Mouse (Mus musculus): ENCODE measurements around the gene B230104I21Rik. TPM values are rescaled to one million over a fixed set of nuclear protein-coding genes. Genes with fewer than 3 reads are reported as not detected.

Gene B230104I21Rik
- polyA plus RNA-seq, 1 experiment: not detected

GRCm38 (mm10) chr4:154358816-154359215 lies 22.9 kb downstream of the B230104I21Rik start:
- Histone ChIP-seq H3K9ac (ENCODE audit: low read depth, poor library complexity, severe bottlenecking) (no peak overlapping the region), H3K27ac (ENCODE audit: insufficient read depth, low read length) (no peak overlapping the region), H3K4me3 (ENCODE audit: low read depth, low read length) (no peak overlapping the region), H3K4me1 (ENCODE audit: control insufficient read depth, insufficient read depth, low read length) (peaks cover 10% of the 10 kb centered on the region), H3K9me3 (replicated peaks; ENCODE audit: control insufficient read depth, insufficient read depth, low read length, poor library complexity, severe bottlenecking) (no peaks in the 10 kb centered on the region), H3K27me3 (ENCODE audit: control insufficient read depth, insufficient read depth, low read length, poor library complexity, severe bottlenecking) (no peaks in the 10 kb centered on the region), H3K36me3 (ENCODE audit: control insufficient read depth, insufficient read depth, low read length, poor library complexity, severe bottlenecking) (no peaks in the 10 kb centered on the region)
- TF ChIP-seq POLR2A (IDR thresholded peaks at IDR 0.05; ENCODE audit: insufficient read depth, low read length): no peak
- TF ChIP-seq CTCF (IDR thresholded peaks at IDR 0.05; ENCODE audit: low read depth, low read length): no peak
- TF ChIP-seq EP300 (IDR thresholded peaks at IDR 0.05; ENCODE audit: insufficient read depth, low read depth, low read length): no peak

- peaks cover 10% of the 10 kb centered on the region for H3K4me1 ChIP-seq (ENCODE audit: control insufficient read depth, insufficient read depth, low read length)
- H3K27ac ChIP-seq (ENCODE audit: insufficient read depth, low read length): peak overlapping the region; percentile 16; the same call in 1 of the 2 replicates
- no peaks in the 10 kb centered on the region for H3K36me3 ChIP-seq (ENCODE audit: control insufficient read depth, insufficient read depth, low read length, poor library complexity, severe bottlenecking)
- no peaks in the 10 kb centered on the region for H3K9me3 ChIP-seq (replicated peaks; ENCODE audit: control insufficient read depth, insufficient read depth, low read length, poor library complexity, severe bottlenecking)
- H3K9ac ChIP-seq (ENCODE audit: low read depth, poor library complexity, severe bottlenecking): no peak overlapping the region
- TF ChIP-seq CTCF (IDR thresholded peaks at IDR 0.05; ENCODE audit: low read depth, low read length) (no peak), POLR2A (IDR thresholded peaks at IDR 0.05; ENCODE audit: insufficient read depth, low read length) (no peak), EP300 (IDR thresholded peaks at IDR 0.05; ENCODE audit: insufficient read depth, low read depth, low read length) (no peak)
- no peak overlapping the region for H3K4me3 ChIP-seq (ENCODE audit: low read depth, low read length)
- no peaks in the 10 kb centered on the region for H3K27me3 ChIP-seq (ENCODE audit: control insufficient read depth, insufficient read depth, low read length, poor library complexity, severe bottlenecking)
These were observed 23.9 kb downstream of the B230104I21Rik start for GRCm38 (mm10) chr4:154359762-154360300.

GRCm38 (mm10) chr4:154360441-154360840 lies 24.5 kb downstream of the B230104I21Rik start:
- no peak for TF ChIP-seq EP300 (IDR thresholded peaks at IDR 0.05; ENCODE audit: insufficient read depth, low read depth, low read length)
- no peak for TF ChIP-seq CTCF (IDR thresholded peaks at IDR 0.05; ENCODE audit: low read depth, low read length)
- no peak for TF ChIP-seq POLR2A (IDR thresholded peaks at IDR 0.05; ENCODE audit: insufficient read depth, low read length)
- Histone ChIP-seq H3K27ac (ENCODE audit: insufficient read depth, low read length) (peak overlapping the region; percentile 38; the same call in 1 of the 2 replicates), H3K36me3 (ENCODE audit: control insufficient read depth, insufficient read depth, low read length, poor library complexity, severe bottlenecking) (no peaks in the 10 kb centered on the region), H3K4me3 (ENCODE audit: low read depth, low read length) (no peak overlapping the region), H3K9me3 (replicated peaks; ENCODE audit: control insufficient read depth, insufficient read depth, low read length, poor library complexity, severe bottlenecking) (no peaks in the 10 kb centered on the region), H3K27me3 (ENCODE audit: control insufficient read depth, insufficient read depth, low read length, poor library complexity, severe bottlenecking) (no peaks in the 10 kb centered on the region), H3K9ac (ENCODE audit: low read depth, poor library complexity, severe bottlenecking) (no peak overlapping the region), H3K4me1 (ENCODE audit: control insufficient read depth, insufficient read depth, low read length) (peaks cover 10% of the 10 kb centered on the region)

- Histone ChIP-seq H3K36me3 (ENCODE audit: control insufficient read depth, insufficient read depth, low read length, poor library complexity, severe bottlenecking) (no peaks in the 10 kb centered on the region), H3K4me3 (ENCODE audit: low read depth, low read length) (no peak overlapping the region), H3K27me3 (ENCODE audit: control insufficient read depth, insufficient read depth, low read length, poor library complexity, severe bottlenecking) (no peaks in the 10 kb centered on the region), H3K9me3 (replicated peaks; ENCODE audit: control insufficient read depth, insufficient read depth, low read length, poor library complexity, severe bottlenecking) (no peaks in the 10 kb centered on the region), H3K4me1 (ENCODE audit: control insufficient read depth, insufficient read depth, low read length) (peaks cover 10% of the 10 kb centered on the region), H3K9ac (ENCODE audit: low read depth, poor library complexity, severe bottlenecking) (no peak overlapping the region), H3K27ac (ENCODE audit: insufficient read depth, low read length) (0 out of 2 replicates have a peak overlapping the region, but pooled peaks have one; percentile 45)
- TF ChIP-seq POLR2A (IDR thresholded peaks at IDR 0.05; ENCODE audit: insufficient read depth, low read length): no peak
- no peak for TF ChIP-seq CTCF (IDR thresholded peaks at IDR 0.05; ENCODE audit: low read depth, low read length)
- TF ChIP-seq EP300 (IDR thresholded peaks at IDR 0.05; ENCODE audit: insufficient read depth, low read depth, low read length): 0 out of 2 replicates have a peak, but pooled peaks have one; percentile 41
These were observed 24.9 kb downstream of the B230104I21Rik start for GRCm38 (mm10) chr4:154360850-154361249.

GRCm38 (mm10) chr4:154364752-154365151 lies 28.8 kb downstream of the B230104I21Rik start:
- no peaks in the 10 kb centered on the region for H3K27me3 ChIP-seq (ENCODE audit: control insufficient read depth, insufficient read depth, low read length, poor library complexity, severe bottlenecking)
- no peak for TF ChIP-seq POLR2A (IDR thresholded peaks at IDR 0.05; ENCODE audit: insufficient read depth, low read length)
- no peak for TF ChIP-seq CTCF (IDR thresholded peaks at IDR 0.05; ENCODE audit: low read depth, low read length)
- TF ChIP-seq EP300 (IDR thresholded peaks at IDR 0.05; ENCODE audit: insufficient read depth, low read depth, low read length): no peak
- H3K27ac ChIP-seq (ENCODE audit: insufficient read depth, low read length): no peak overlapping the region
- no peak overlapping the region for H3K9ac ChIP-seq (ENCODE audit: low read depth, poor library complexity, severe bottlenecking)
- no peaks in the 10 kb centered on the region for H3K9me3 ChIP-seq (replicated peaks; ENCODE audit: control insufficient read depth, insufficient read depth, low read length, poor library complexity, severe bottlenecking)
- H3K4me3 ChIP-seq (ENCODE audit: low read depth, low read length): no peak overlapping the region
- no peaks in the 10 kb centered on the region for H3K36me3 ChIP-seq (ENCODE audit: control insufficient read depth, insufficient read depth, low read length, poor library complexity, severe bottlenecking)
- H3K4me1 ChIP-seq (ENCODE audit: control insufficient read depth, insufficient read depth, low read length): peaks cover 10% of the 10 kb centered on the region

GRCm38 (mm10) chr4:154366836-154367235 lies 30.9 kb downstream of the B230104I21Rik start:
- no peaks in the 10 kb centered on the region for H3K27me3 ChIP-seq (ENCODE audit: control insufficient read depth, insufficient read depth, low read length, poor library complexity, severe bottlenecking)
- peaks cover 4% of the 10 kb centered on the region for H3K4me1 ChIP-seq (ENCODE audit: control insufficient read depth, insufficient read depth, low read length)
- H3K4me3 ChIP-seq (ENCODE audit: low read depth, low read length): no peak overlapping the region
- no peak overlapping the region for H3K27ac ChIP-seq (ENCODE audit: insufficient read depth, low read length)
- TF ChIP-seq POLR2A (IDR thresholded peaks at IDR 0.05; ENCODE audit: insufficient read depth, low read length) (no peak), EP300 (IDR thresholded peaks at IDR 0.05; ENCODE audit: insufficient read depth, low read depth, low read length) (no peak), CTCF (IDR thresholded peaks at IDR 0.05; ENCODE audit: low read depth, low read length) (peak; percentile 17)
- no peak overlapping the region for H3K9ac ChIP-seq (ENCODE audit: low read depth, poor library complexity, severe bottlenecking)
- no peaks in the 10 kb centered on the region for H3K9me3 ChIP-seq (replicated peaks; ENCODE audit: control insufficient read depth, insufficient read depth, low read length, poor library complexity, severe bottlenecking)
- no peaks in the 10 kb centered on the region for H3K36me3 ChIP-seq (ENCODE audit: control insufficient read depth, insufficient read depth, low read length, poor library complexity, severe bottlenecking)
